Mouse (Mus musculus): ENCODE data around the gene Il23r.

Gene Il23r

GRCm38 (mm10) chr6:67491755-67492154 is at the start of gene Il23r:
Il23r (minus strand) TSS chr6:67491855.
- in situ Hi-C loops (cut with MboI, MseI) = loop anchor here (5.0 kb wide), 1 partner anchor 44 kb away; no protein-coding TSS in a partner anchor

GRCm38 (mm10) chr6:67535777-67536054 is 44.1 kb upstream of the Il23r start, which contains the start of gene Tacstd2:
Tacstd2 (minus strand) TSS chr6:67535796.
- in situ Hi-C loops (cut with MboI, MseI) = no loop called here

- in situ Hi-C loops (cut with MboI, MseI) = no loop called here
These were observed 43.5 kb upstream of the Il23r start for GRCm38 (mm10) chr6:67535005-67535776.

- in situ Hi-C loops (cut with MboI, MseI) = no loop called here
These were observed 42.7 kb upstream of the Il23r start for GRCm38 (mm10) chr6:67534191-67535004.

GRCm38 (mm10) chr6:67532665-67533440 is 41.2 kb upstream of the Il23r start:
- in situ Hi-C loops (cut with MboI, MseI) = no loop called here

- in situ Hi-C loops (cut with MboI, MseI) = no loop called here
These were observed 40.1 kb upstream of the Il23r start for GRCm38 (mm10) chr6:67531822-67532162.

GRCm38 (mm10) chr6:67530992-67531821 is 39.6 kb upstream of the Il23r start:
- in situ Hi-C loops (cut with MboI, MseI) = no loop called here

- in situ Hi-C loops (cut with MboI, MseI) = loop anchor here (5.0 kb wide), 1 partner anchor 349 kb away; no protein-coding TSS in a partner anchor
These were observed 34.7 kb upstream of the Il23r start for GRCm38 (mm10) chr6:67526356-67526755.

GRCm38 (mm10) chr6:67510752-67511151 is 19.1 kb upstream of the Il23r start:
- in situ Hi-C loops (cut with MboI, MseI) = loop anchor here (25.0 kb wide), 1 partner anchor 302 kb away; no protein-coding TSS in a partner anchor

- in situ Hi-C loops (cut with MboI, MseI) = loop anchor here (25.0 kb wide), 1 partner anchor 310 kb away; no protein-coding TSS in a partner anchor
These were observed 10.3 kb upstream of the Il23r start for GRCm38 (mm10) chr6:67501938-67502337.

- in situ Hi-C loops (cut with MboI, MseI) = no loop called here
These were observed 10.6 kb downstream of the Il23r start for GRCm38 (mm10) chr6:67481012-67481411.

- in situ Hi-C loops (cut with MboI, MseI) = loop anchor here (10.0 kb wide), 1 partner anchor 74 kb away; no protein-coding TSS in a partner anchor
These were observed 20.4 kb downstream of the Il23r start for GRCm38 (mm10) chr6:67471242-67471641.

GRCm38 (mm10) chr6:67459424-67459823 is 32.2 kb downstream of the Il23r start:
- in situ Hi-C loops (cut with MboI, MseI) = loop anchor here (10.0 kb wide), 1 partner anchor 285 kb away; no protein-coding TSS in a partner anchor

- in situ Hi-C loops (cut with MboI, MseI) = loop anchor here (10.0 kb wide), 1 partner anchor 277 kb away; no protein-coding TSS in a partner anchor
These were observed 40.3 kb downstream of the Il23r start for GRCm38 (mm10) chr6:67451330-67451729.

- in situ Hi-C loops (cut with MboI, MseI) = loop anchor here (5.0 kb wide), 1 partner anchor 46 kb away; the partner anchor contains the start of gene Il23r
These were observed 45.8 kb downstream of the Il23r start for GRCm38 (mm10) chr6:67445866-67446265.

GRCm38 (mm10) chr6:67443124-67443523 is 48.5 kb downstream of the Il23r start:
- in situ Hi-C loops (cut with MboI, MseI) = no loop called here

GRCm38 (mm10) chr6:67437814-67438385 is 53.8 kb downstream of the Il23r start:
- in situ Hi-C loops (cut with MboI, MseI) = no loop called here

- in situ Hi-C loops (cut with MboI, MseI) = no loop called here
These were observed 54.6 kb downstream of the Il23r start for GRCm38 (mm10) chr6:67437028-67437427.

GRCm38 (mm10) chr6:67436295-67436694 is 55.4 kb downstream of the Il23r start:
- in situ Hi-C loops (cut with MboI, MseI) = no loop called here

- in situ Hi-C loops (cut with MboI, MseI) = no loop called here
These were observed 55.9 kb downstream of the Il23r start for GRCm38 (mm10) chr6:67435711-67436110.
